Comparison of ENCODE assay signal across 8 mouse cellular contexts in the genomic region with DNA sequence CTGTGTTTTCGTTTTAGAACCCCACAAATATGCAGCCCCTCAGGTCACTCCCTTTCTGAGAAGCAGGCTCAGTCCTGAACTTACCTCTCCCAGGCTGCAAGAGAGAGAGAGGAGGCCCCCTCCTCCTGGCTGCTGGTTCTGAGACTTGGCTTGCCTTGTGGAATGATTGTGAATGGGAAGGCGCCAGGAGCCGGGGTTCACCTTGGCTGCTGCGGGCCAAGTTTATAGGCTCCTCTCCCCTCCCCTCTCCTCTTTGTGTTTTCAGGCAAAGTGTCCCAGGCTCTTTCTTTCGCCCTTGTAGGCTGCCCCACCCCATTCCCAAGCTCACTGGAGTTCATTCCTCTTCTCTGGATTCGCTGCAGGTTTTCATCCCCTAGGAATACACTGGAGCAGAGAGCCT. TPM values are rescaled to one million over a fixed set of nuclear protein-coding genes. Genes with fewer than 3 reads are reported as not detected.
DNase-seq lines count a peak whose midpoint lies in the region; ATAC-seq lines count a peak whose summit lies in the region.

No protein-coding gene starts in this region.

- WGBS in kidney, embryonic 14.5 days, result 4% methylated on average over 6 of the region's 6 CpGs

- H3K4me1 ChIP-seq in kidney, embryonic 14.5 days (ENCODE audit: control insufficient read depth, insufficient read depth, low read length), result peaks cover 7% of the 10 kb centered on the region; the same call in 1 of the 2 replicates

- no peaks in the 10 kb centered on the region for H3K27me3 ChIP-seq in kidney, embryonic 14.5 days (ENCODE audit: control insufficient read depth, insufficient read depth, low read length)

- peak overlapping the region; percentile 69; the same call in 1 of the 2 replicates for H3K9ac ChIP-seq in kidney, embryonic 14.5 days (ENCODE audit: low read depth, low read length)

- peak overlapping the region; percentile 96 for H3K4me2 ChIP-seq in kidney, embryonic 14.5 days (replicated peaks; ENCODE audit: low read depth, low read length)

- peak overlapping the region; percentile 65 for H3K4me3 ChIP-seq in kidney, embryonic 14.5 days (ENCODE audit: low read length)

- DNase-seq in kidney, postnatal 4 days, result no peak
- peak; percentile 83 for DNase-seq in ZHBTc4 (ENCODE audit: low read depth, low spot score)
- peak; percentile 63 to 69 for DNase-seq in heart, postnatal 10 days
- peak; percentile 19 for DNase-seq in lung, postnatal 36 days
- DNase-seq in cerebellum, postnatal 36 days, result no peak
- no peak for DNase-seq in thymus, postnatal 10 days (ENCODE audit: low spot score in 2 of 2)

- no peaks in the 10 kb centered on the region for H3K36me3 ChIP-seq in kidney, embryonic 14.5 days (ENCODE audit: control insufficient read depth, insufficient read depth, low read length)

- no peak overlapping the region for H3K27ac ChIP-seq in kidney, embryonic 14.5 days (ENCODE audit: low read depth, low read length)

- ATAC-seq in kidney, embryonic 14.5 days (ENCODE audit: low FRiP score, low TSS enrichment), result no peak
- no peak for ATAC-seq in monocyte, adult 5-6 weeks (replicated peaks; ENCODE audit: insufficient number of reproducible peaks, low FRiP score, low TSS enrichment, poor library complexity, severe bottlenecking)

- intact Hi-C loops in heart, postnatal 10 days (cut with DNase I), result no loop called here

- no peaks in the 10 kb centered on the region for H3K9me3 ChIP-seq in kidney, embryonic 14.5 days (ENCODE audit: control insufficient read depth, low read length)

RNA-seq across cellular contexts. Expression of gene Asap3, which starts 0.8 kb away (rescaled TPM):
- polyA plus RNA-seq in kidney, embryonic 14.5 days (2014; fragmentation: Nextera tagmentation; extraction: Ambion mirVana), result 2.0 and 3.0 TPM in 2 replicates
- total RNA-seq in heart, postnatal 10 days (2021), result 10 to 100 TPM in 1 of 2 experiments, 1 to 10 TPM in 1; 5.7 to 10.8 TPM
- total RNA-seq in monocyte, adult 5-6 weeks (2017), result not detected in 3 replicates

RNA-seq across cellular contexts. Expression of gene E2f2, which starts 34.7 kb away (rescaled TPM):
- polyA plus RNA-seq in kidney, embryonic 14.5 days (2014; fragmentation: Nextera tagmentation; extraction: Ambion mirVana), result 5.7 and 6.0 TPM in 2 replicates
- total RNA-seq in heart, postnatal 10 days (2021), result 1 to 10 TPM; 4.3 to 6.8 TPM
- 18.1 to 19.7 TPM (median 18.4 TPM) in 3 replicates for total RNA-seq in monocyte, adult 5-6 weeks (2017)

RNA-seq across cellular contexts. Expression of gene Tcea3, which starts 40.6 kb away (rescaled TPM):
- polyA plus RNA-seq in kidney, embryonic 14.5 days (2014; fragmentation: Nextera tagmentation; extraction: Ambion mirVana), result 5.4 and 6.3 TPM in 2 replicates
- total RNA-seq in heart, postnatal 10 days (2021), result 10 to 100 TPM; 77.2 to 85.4 TPM
- total RNA-seq in monocyte, adult 5-6 weeks (2017), result 20.6 to 37.7 TPM (median 29.0 TPM) in 3 replicates

Comparison
In these comparisons a context has a peak if more than half of its experiments do, and no peak if none do; other contexts are left out.
1. DNase-seq: peak in ZHBTc4 (single experiment), heart, postnatal 10 days (2 of 2) and lung, postnatal 36 days (single experiment); none in kidney, postnatal 4 days (0 of 2), cerebellum, postnatal 36 days (0 of 2) and thymus, postnatal 10 days (0 of 2).